Mouse (Mus musculus): ENCODE results near the gene Frmd8.

Gene Frmd8

GRCm38 (mm10) chr19:5874969-5875480, at the start of gene Frmd8:
Gene Frmd8, minus strand, starts transcription at chr19:5875274.
- DNase-seq: peak; percentile 93

GRCm38 (mm10) chr19:5924713-5925093, 49.6 kb upstream of the Frmd8 start, which contains the start of gene Cdc42ep2:
Gene Cdc42ep2, minus strand, starts transcription at chr19:5924816.
- DNase-seq: peak; percentile 94 to 97

- peak; percentile 89 to 93 for DNase-seq
These were observed 49.1 kb upstream of the Frmd8 start for GRCm38 (mm10) chr19:5923990-5924712.

GRCm38 (mm10) chr19:5922963-5923362, 47.9 kb upstream of the Frmd8 start:
- no peak for DNase-seq

- DNase-seq: no peak
These were observed 47.3 kb upstream of the Frmd8 start for GRCm38 (mm10) chr19:5922119-5922942.

- no peak for DNase-seq
These were observed 46.6 kb upstream of the Frmd8 start for GRCm38 (mm10) chr19:5921715-5922114.

GRCm38 (mm10) chr19:5913007-5913719, 38.1 kb upstream of the Frmd8 start, which contains the start of gene Dpf2:
Gene Dpf2, minus strand, starts transcription at chr19:5913010.
- DNase-seq: no peak

- peak; percentile 99 to 100 for DNase-seq
These were observed 37.3 kb upstream of the Frmd8 start for GRCm38 (mm10) chr19:5912103-5913006.

- no peak for DNase-seq
These were observed 36.5 kb upstream of the Frmd8 start for GRCm38 (mm10) chr19:5911430-5912102.

- DNase-seq: no peak
These were observed 35.1 kb upstream of the Frmd8 start for GRCm38 (mm10) chr19:5910221-5910620.

- DNase-seq: no peak
These were observed 32.2 kb upstream of the Frmd8 start for GRCm38 (mm10) chr19:5907275-5907674.

- peak; percentile 96 to 98 for DNase-seq
These were observed 19.1 kb upstream of the Frmd8 start, which contains the start of gene Tigd3 for GRCm38 (mm10) chr19:5894002-5894678. Gene Tigd3, minus strand, starts transcription at chr19:5894149.

GRCm38 (mm10) chr19:5893282-5894001, 18.4 kb upstream of the Frmd8 start:
- DNase-seq: peak; percentile 15 to 35

GRCm38 (mm10) chr19:5892735-5893134, 17.7 kb upstream of the Frmd8 start:
- no peak for DNase-seq

- no peak for DNase-seq
These were observed 17.2 kb upstream of the Frmd8 start for GRCm38 (mm10) chr19:5892262-5892661.

- DNase-seq: no peak
These were observed 16.6 kb upstream of the Frmd8 start for GRCm38 (mm10) chr19:5891521-5892258.

- no peak for DNase-seq
These were observed 14.1 kb upstream of the Frmd8 start for GRCm38 (mm10) chr19:5889211-5889610.

- no peak for DNase-seq
These were observed 12.3 kb upstream of the Frmd8 start for GRCm38 (mm10) chr19:5887234-5887815.

- DNase-seq: no peak
These were observed 10.8 kb upstream of the Frmd8 start for GRCm38 (mm10) chr19:5885838-5886237.

Data from cerebellum, postnatal 36 days (tissue).